Mouse (Mus musculus): ENCODE data around the gene Klc3.

Klc3 gene

GRCm38 (mm10) chr7:19405417-19405816 lies 1.5 kb upstream of the Klc3 start:
- peak; percentile 72 for DNase-seq

GRCm38 (mm10) chr7:19404476-19404875 lies 572 bp upstream of the Klc3 start, which contains the start of gene Ckm:
Ckm (plus strand) TSS chr7:19404776.
- DNase-seq = no peak

DNA sequence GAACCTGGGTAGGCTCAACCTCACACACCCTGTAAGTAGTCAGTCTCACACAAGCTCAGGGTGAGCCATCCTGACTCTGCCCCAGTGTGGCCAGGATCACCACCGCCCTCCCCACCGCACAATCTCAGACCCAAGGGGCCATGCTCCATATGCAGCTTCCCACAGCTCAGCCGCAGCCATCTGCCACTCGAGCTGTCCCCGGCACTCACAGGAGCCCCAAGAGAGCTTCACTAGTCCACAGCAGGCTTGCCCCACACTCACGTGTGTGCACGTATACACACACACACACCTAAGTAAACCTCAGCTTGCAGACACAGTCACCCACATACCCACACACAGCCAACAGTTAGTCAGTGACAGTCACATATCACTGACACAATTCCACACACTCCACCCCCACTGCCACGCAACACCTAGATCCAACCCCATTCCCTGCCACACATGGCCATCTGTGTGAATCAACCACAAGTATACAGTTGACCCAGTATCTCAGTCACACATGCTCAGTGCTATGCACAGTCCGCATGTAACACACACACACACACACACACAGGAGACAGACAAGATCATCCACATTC lies 1.3 kb downstream of the Klc3 start:
- DNase-seq = no peak

- no peak for DNase-seq
These were observed 3.0 kb downstream of the Klc3 start for GRCm38 (mm10) chr7:19400946-19401345.

DNA sequence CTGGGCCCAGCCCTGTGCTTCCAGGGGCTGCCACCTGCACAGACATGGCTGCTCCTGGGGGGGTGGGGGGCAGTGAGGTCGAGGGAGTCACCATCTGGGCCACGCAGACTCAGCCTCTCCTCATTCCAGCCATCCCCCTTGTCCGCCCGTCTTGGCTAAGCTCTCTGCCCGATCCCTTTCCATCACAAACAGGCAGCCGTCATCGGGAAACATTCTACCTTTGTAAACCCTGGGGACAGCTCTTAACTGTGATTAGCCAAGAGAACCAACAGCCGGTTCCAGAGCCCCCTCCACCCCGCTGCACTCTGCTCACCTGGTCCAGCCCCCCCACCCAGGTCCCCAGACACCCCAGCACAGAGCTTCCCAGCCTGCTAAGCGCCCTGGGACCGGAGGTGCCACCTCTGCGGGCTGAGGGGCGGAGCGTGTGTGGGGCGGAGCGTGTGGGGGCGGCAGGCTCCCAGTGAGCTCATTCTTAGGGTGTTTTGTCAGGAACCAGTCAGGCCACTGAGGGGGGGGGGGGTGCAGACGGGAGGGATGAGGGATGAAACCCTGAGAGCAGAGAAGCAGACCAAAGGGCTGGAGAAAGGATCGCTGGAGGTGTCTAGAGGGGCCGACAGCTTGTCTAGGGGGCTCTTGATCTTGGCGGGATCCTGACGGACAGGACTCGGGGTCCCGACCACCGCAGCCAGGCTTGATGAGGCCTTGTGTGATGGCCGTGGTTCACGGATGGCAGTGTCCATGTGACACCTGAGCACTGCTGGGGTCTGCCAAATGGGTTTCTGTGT lies 4.2 kb downstream of the Klc3 start:
- DNase-seq = no peak

GRCm38 (mm10) chr7:19394484-19394883 lies 9.4 kb downstream of the Klc3 start:
- no peak for DNase-seq

DNA sequence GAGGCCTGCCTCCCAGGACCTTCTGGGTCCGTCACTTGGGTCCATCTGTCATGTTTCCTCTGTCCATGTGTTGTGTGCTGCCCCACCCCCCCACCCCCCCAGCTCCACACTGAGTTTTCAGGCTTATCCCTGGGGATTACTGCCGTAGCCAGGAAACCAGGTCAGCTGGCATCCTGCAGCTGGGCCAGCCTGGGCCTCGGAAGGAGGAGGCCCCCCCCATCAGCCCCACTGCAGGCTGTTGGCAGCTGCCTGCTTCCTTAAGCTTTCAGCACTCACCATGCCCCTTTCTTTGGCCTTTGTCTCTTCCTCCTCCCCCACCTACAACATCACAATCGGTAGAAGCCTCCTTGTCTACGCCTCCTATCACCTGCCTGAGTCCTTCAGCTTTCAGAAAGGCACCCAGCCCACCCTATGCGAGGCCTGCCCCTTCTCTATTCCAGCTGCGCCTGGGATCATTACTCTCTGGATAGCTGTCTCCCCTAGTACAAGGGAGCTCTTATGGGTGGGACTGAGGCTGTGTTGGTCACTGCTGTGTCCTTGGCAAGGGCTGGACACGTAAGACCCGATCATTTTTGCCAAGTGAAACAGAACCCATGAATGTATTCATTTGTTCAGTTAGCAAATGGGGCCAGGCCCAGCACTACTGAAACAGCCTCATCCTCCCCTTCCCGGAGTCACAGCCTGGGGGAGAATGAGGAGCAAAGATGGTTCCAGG lies 15.0 kb downstream of the Klc3 start:
- DNase-seq = no peak

DNA sequence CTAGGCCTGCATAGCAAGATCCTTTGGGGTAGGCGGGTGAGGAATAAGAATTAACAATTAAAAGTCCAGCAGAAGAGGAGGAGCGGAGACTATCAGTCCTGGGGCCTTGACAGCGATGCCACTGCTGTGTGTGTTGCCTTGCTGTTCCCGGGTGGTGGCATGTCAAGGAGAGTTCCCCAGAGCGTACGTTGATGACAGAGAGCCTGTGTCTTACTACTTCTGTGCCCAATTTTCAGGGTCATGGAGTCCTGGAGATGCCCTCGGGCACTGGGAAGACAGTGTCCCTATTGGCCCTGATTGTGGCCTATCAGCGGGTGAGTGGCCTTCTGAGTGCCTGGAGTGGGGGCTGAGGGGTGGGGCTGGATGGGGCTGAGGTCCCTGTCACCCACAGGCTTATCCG lies 20.2 kb downstream of the Klc3 start:
- DNase-seq = no peak

DNA sequence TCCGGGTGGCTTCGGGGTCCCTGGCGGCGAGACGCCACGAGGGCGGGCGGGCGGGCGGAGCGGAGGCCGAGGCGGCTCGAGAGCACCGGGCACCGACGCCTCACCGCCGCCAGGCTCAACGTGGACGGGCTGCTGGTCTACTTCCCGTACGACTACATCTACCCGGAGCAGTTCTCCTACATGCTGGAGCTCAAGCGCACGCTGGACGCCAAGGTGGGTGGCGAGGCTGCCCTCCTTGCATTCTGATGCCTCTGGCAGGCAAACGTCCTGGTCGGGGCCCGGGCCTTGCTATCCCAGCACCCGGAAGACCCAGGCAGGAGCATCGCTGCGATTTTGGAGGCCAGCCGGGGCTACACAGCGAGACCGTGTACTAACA lies 21.8 kb downstream of the Klc3 start:
- no peak for DNase-seq

GRCm38 (mm10) chr7:19381377-19382165 lies 22.3 kb downstream of the Klc3 start, which contains the start of gene Ercc2:
Ercc2 (plus strand) TSS chr7:19382010.
- peak; percentile 98 for DNase-seq

- no peak for DNase-seq
These were observed 25.9 kb downstream of the Klc3 start for GRCm38 (mm10) chr7:19378049-19378448.

DNA sequence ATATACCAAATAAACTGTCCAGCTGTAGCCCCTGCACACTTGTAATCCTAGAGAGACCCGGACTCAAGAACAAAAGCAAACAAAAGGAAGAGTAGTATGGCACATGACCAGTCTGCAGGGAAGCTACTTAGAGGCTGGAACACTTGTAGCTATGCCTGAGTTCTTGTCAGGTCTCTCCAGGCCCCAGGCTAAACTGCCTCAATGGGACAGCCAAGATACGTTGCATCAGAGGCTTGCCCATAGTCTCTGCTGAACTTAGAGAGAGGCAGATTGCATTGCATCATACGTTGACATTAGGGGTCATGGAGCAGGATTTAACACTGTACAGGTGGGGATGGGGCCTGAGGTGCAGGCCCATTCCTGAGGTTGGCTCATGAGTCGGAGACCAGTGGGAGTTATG lies 27.9 kb downstream of the Klc3 start:
- no peak for DNase-seq

DNA sequence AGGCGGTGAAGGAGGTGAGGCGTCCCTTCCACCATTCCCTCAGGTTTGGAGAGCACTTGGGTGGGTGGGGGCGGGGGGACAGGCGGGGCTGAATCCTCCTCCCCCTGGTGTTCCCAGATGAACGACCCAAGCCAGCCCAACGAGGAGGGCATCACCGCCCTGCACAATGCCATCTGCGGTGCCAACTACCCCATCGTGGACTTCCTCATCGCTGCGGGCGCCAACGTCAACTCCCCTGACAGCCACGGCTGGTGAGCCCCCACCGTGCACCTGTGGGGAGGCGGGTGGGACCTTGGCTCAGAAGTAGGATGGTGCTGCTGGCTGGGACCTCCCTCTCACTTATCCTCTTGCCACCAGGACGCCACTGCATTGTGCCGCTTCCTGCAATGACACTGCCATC lies 28.5 kb downstream of the Klc3 start:
- no peak for DNase-seq

DNA sequence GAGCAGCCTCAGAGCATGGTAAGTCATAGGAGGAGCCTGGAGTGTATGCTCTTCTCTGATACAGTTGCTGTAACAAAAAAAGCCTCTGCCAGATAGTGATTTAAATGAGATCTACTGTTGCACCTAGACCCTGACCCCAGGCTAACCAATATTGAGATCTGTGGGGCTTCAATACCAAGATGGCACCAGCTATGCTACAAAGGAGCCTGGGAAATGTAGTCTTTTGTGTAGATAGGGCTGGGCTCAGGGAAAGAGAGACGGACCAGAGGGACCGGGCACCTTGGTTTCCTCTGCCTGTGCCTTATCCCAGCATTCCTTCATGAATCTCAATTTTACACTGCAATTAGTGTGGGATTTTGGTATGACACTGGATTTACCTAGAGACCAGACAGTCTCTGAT lies 30.5 kb downstream of the Klc3 start:
- DNase-seq = no peak

DNA sequence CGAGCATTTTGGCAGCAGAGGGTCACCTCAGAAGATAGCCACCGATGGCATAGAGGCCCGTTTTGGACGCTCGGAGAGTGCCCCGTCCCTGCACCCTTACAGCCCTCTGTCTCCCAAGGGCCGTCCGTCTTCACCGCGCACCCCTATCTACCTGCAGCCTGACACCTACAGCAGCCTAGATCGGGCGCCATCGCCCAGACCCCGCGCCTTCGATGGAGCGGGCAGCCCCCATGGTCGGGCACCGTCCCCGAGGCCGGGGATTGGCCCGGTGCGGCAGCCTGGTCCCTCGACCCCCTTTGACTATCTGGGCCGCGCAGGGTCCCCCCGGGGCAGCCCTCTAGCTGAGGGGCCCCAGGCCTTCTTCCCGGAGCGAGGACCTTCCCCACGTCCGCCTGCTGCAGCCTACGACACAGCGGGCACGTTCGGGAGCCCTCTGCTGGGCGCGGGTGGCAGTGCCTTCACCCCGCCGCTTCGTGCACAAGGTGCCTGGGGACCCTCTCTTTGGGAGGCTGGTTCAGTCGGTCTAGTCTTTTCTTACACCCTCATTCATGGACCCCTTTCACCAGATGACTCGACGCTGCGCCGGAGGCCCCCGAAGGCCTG lies 34.0 kb downstream of the Klc3 start:
- peak; percentile 75 for DNase-seq

DNA sequence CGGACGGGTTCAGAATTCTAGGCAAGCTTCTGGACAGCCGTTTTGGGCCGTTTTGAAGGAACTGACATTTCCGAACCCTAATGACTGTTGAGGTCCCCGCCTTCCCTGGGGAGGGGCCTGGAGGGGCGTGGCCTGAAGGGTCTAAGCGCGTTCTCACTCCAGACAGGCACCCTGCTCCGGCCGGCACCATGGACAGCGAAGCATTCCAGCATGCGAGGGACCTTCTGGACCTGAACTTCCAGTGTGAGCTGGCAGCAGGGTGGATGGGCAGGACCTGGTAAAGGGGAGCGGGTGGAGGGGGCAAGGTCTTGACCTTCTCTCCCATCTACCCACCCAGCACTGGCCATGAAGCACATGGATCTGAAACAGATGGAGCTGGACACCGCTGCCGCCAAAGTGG lies 35.5 kb downstream of the Klc3 start:
- no peak for DNase-seq

DNA sequence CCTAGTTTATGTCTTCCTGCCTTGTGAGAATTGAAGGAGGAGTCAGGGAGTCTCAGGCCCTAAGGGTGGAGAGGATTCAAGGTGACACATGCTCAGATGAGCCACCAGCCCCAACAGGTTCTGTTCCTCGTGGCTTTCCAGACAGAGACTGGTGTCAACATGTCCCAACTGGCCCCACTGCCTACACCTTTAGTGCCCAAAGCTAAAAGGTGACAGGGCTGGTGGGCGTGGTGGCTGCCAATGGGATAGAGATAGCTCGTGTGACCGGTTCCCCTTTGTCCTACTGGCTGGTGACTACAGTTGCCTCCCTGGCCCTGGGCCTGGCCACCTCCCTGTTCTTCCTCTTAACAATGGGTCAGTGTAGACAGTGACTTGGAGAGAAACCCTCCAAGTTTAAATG lies 38.5 kb downstream of the Klc3 start:
- no peak for DNase-seq

DNA sequence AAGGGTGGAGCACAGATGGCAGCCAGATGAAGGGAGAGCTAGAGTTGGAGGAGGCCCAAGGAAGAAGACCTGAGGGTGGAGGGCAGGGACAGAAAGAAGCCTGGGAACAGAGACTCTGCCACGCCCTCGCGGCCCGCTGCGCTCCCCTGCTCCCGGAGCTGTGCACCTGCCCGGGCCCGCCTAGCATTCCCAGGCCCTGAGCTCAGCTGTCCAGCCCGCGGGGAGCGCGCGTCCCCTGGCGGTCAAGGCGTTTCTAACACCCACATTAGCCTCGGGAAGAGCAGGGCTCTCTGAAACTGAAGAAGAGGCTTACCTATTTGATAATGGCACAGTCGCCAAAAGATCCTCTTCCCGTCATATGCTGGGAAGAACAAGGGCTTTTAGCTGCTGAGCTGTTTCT lies 40.0 kb downstream of the Klc3 start:
- peak; percentile 84 for DNase-seq

DNA sequence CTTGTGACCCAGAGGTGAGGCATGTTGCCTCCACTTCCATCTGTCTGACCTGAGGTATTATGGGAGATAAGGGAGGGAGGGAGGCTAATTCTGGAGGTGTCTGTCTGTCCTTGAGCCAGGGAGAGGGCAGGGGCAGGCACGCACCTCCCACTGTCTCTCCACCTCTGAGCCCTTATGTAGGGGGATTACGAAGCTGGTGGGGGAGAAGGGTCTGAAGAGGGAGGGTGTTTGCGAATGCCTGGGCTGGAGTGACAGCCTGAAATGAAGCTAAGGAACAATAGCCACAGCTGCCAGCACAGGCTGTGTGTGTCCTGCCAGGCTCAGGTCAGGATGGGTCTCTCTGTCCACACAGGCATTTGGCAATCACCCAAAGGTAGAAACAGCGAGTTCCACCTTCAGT lies 41.6 kb downstream of the Klc3 start:
- DNase-seq = peak; percentile 72

GRCm38 (mm10) chr7:19361720-19362119 lies 42.2 kb downstream of the Klc3 start:
- DNase-seq = peak; percentile 84

DNA sequence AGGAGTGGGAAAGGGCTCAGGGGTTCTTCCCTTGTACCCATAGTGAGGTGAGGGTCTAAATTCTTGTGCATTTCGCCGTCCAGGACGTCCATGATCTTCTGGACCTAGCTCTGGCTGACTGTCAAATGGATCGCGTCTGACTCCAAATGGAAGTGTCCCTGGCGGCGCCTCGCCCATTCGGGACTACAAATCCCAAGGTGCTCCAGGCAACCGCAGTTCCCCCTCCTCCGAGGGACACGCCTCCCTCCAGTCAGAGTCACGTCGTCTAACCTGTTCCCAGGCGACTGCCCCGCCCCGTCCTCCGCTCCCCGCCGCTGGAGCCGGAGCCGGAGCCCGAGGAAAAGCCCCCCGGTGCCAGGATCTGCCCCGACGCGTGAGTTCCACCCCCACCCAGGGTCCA lies 43.0 kb downstream of the Klc3 start:
- DNase-seq = peak; percentile 96

DNA sequence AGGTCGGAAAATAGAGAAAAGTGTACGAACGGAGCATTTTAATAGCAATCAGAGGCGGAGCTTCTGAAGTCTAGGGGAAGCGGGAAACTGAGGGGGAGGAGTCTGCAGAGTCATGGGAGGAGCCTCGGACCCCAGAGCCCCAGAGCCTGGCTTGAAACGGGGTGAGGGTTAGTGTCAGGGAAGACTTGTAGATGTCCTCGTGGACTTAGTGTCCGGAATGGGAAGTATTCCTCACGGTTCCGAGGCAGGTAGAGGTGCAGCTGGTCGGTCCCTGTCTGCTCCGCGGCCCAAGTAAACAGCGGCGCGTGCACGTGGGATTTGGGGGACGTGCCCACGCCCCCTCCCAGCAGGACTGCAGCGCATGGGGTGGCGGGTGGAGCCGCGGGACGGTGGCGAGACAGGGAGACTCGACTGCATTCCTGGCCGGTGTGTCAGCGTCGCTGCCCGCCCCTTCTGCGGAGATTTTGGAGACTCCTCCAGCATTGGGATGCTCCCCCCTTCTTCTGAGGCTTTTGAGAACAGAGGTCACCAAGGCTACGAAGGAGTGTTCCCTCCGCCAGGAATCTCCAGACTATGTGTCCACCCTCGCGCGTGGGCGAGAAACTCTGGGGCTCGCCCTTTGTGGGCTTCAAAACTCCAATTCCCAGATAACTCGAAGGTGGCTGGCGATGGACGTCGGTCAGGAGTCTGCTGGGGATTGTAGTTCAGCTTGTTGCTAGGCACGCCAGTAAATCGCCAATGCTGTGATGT lies 43.8 kb downstream of the Klc3 start:
- DNase-seq = peak; percentile 86
